Mouse (Mus musculus) layer of hippocampus, adult 18-20 months (tissue): Measurements from ENCODE around the gene Fam162b. TPM values are rescaled to one million over a fixed set of nuclear protein-coding genes. Genes with fewer than 3 reads are reported as not detected.

Experiments used
- total RNA-seq, 2 experiments: library from RNA; stranded (reverse); gene quantifications; 2 replicates each; pipeline ENCODE4 v1.2.3; 2021

Gene Fam162b
- total RNA-seq, 2 experiments from 2014 or later = not detected

Other genes starting within 250 kb of the Fam162b start
- gene Gm49339, start 109.9 kb downstream of the Fam162b start, total RNA-seq = not detected
- gene Lilr4b, start 109.9 kb downstream of the Fam162b start, total RNA-seq = not detected
- gene Lilrb4a, start 99.6 kb downstream of the Fam162b start, total RNA-seq = under 1 TPM; 0.15 to 0.33 TPM
- not detected for gene Gprc6a, start 40.9 kb upstream of the Fam162b start, total RNA-seq
- not detected for gene Rfx6, start 87.2 kb upstream of the Fam162b start, total RNA-seq